Mouse (Mus musculus) kidney, embryonic 14.5 days (tissue): ENCODE results near the gene Fdx1. TPM values are rescaled to one million over a fixed set of nuclear protein-coding genes. Genes with fewer than 3 reads are reported as not detected.

Experiments used
- ATAC-seq: fragments of 200-750 bp; cut with Nextera tagmentation; 2 replicates; pipeline ENCODE4 v1.8.0; 2017; ENCODE audit warnings: moderate number of reproducible peaks, mild to moderate bottlenecking, moderate TSS enrichment, moderate library complexity; ENCODE audit not compliant: low FRiP score, low TSS enrichment
- H3K27ac ChIP-seq: fragments of 300-500 bp; sonication (generic); 2 replicates; pipeline ENCODE4 v1.5.1; 2014; ENCODE audit warnings: low read depth, mild to moderate bottlenecking, low read length, moderate library complexity, mixed read lengths
- H3K27me3 ChIP-seq: fragments of 300-500 bp; sonication (generic); 2 replicates; pipeline ENCODE4 v1.6.1; 2014; ENCODE audit warnings: mild to moderate bottlenecking, low read length; ENCODE audit not compliant: control insufficient read depth, insufficient read depth
- H3K36me3 ChIP-seq: fragments of 300-500 bp; sonication (generic); 2 replicates; pipeline ENCODE4 v1.6.1; 2014; ENCODE audit warnings: low read length, mixed read lengths; ENCODE audit not compliant: control insufficient read depth, insufficient read depth
- H3K4me1 ChIP-seq: fragments of 300-500 bp; sonication (generic); 2 replicates; pipeline ENCODE4 v1.6.1; 2014; ENCODE audit warnings: low read length, mixed read lengths; ENCODE audit not compliant: control insufficient read depth, insufficient read depth
- H3K4me2 ChIP-seq: fragments of 300-500 bp; sonication (generic); replicated peaks from 2 replicates; pipeline ENCODE4 v1.6.1; 2014; ENCODE audit warnings: low read depth, mild to moderate bottlenecking, low read length
- H3K4me3 ChIP-seq: fragments of 300-500 bp; sonication (generic); 2 replicates; pipeline ENCODE4 v1.5.1; 2014; ENCODE audit warnings: mild to moderate bottlenecking, low read length
- H3K9ac ChIP-seq: fragments of 300-500 bp; sonication (generic); 2 replicates; pipeline ENCODE4 v1.6.1; 2014; ENCODE audit warnings: low read depth, mild to moderate bottlenecking, low read length, moderate library complexity
- H3K9me3 ChIP-seq: fragments of 300-500 bp; sonication (generic); 2 replicates; pipeline ENCODE4 v1.6.1; 2016; ENCODE audit warnings: low read length; ENCODE audit not compliant: control insufficient read depth
- WGBS: fragments of 180-500 bp; shearing (Covaris S2); extraction: QIAGEN DNeasy Blood & Tissue Kit; methylation state at CpG from one replicate; pipeline ENCODE4 v1.1.7; 2014; 5-methylcytosine and 5-hydroxymethylcytosine counted together
- polyA plus RNA-seq: library from polyadenylated mRNA; unstranded; fragments of >200 nt; fragmentation: Nextera tagmentation; extraction: Ambion mirVana; gene quantifications from 2 replicates; pipeline ENCODE4 v1.2.1, GENCODE M21; 2014

Fdx1 gene
- polyA plus RNA-seq, 1 experiment from 2014 or later = 93.5 TPM

GRCm38 (mm10) chr9:51928116-51928515 lies 35.2 kb downstream of the Fdx1 start:
- no peak for ATAC-seq
- Histone ChIP-seq H3K9me3 (no peaks in the 10 kb centered on the region), H3K4me3 (no peak overlapping the region), H3K36me3 (no peaks in the 10 kb centered on the region), H3K27ac (no peak overlapping the region), H3K4me2 (no peak overlapping the region; the same call in 1 of the 2 replicates), H3K4me1 (no peaks in the 10 kb centered on the region), H3K9ac (no peak overlapping the region), H3K27me3 (no peaks in the 10 kb centered on the region)
- 19% methylated on average over 10 of the region's 10 CpGs for WGBS

- no peak overlapping the region for H3K27ac ChIP-seq
- 44% methylated on average over 3 of the region's 3 CpGs for WGBS
- no peak overlapping the region for H3K9ac ChIP-seq
- H3K9me3 ChIP-seq = no peaks in the 10 kb centered on the region
- no peaks in the 10 kb centered on the region for H3K36me3 ChIP-seq
- ATAC-seq = no peak
- no peaks in the 10 kb centered on the region for H3K4me1 ChIP-seq
- H3K27me3 ChIP-seq = no peaks in the 10 kb centered on the region
- no peak overlapping the region; the same call in 1 of the 2 replicates for H3K4me2 ChIP-seq
- H3K4me3 ChIP-seq = no peak overlapping the region
These were observed 35.7 kb downstream of the Fdx1 start for GRCm38 (mm10) chr9:51927680-51928079.

- Histone ChIP-seq H3K27me3 (no peaks in the 10 kb centered on the region), H3K4me1 (no peaks in the 10 kb centered on the region), H3K9ac (no peak overlapping the region), H3K27ac (no peak overlapping the region), H3K4me3 (no peak overlapping the region), H3K4me2 (no peak overlapping the region), H3K36me3 (no peaks in the 10 kb centered on the region), H3K9me3 (no peaks in the 10 kb centered on the region)
- WGBS = 92% methylated on average over 8 of the region's 8 CpGs
- ATAC-seq = no peak
These were observed 36.7 kb downstream of the Fdx1 start for GRCm38 (mm10) chr9:51926629-51927028.

- H3K9ac ChIP-seq = no peak overlapping the region
These were observed 38.7 kb downstream of the Fdx1 start for GRCm38 (mm10) chr9:51924551-51925081.

GRCm38 (mm10) chr9:51922756-51923155 lies 40.6 kb downstream of the Fdx1 start:
- Histone ChIP-seq H3K36me3 (no peaks in the 10 kb centered on the region), H3K9me3 (no peaks in the 10 kb centered on the region), H3K9ac (no peak overlapping the region), H3K4me3 (no peak overlapping the region), H3K4me2 (no peak overlapping the region), H3K27me3 (no peaks in the 10 kb centered on the region), H3K4me1 (no peaks in the 10 kb centered on the region), H3K27ac (no peak overlapping the region)
- ATAC-seq = no peak
- WGBS = 78% methylated on average over 2 of the region's 2 CpGs

More at GRCm38 (mm10) chr9:51924551-51925081, 38.7 kb downstream of the Fdx1 start:
- H3K9me3 ChIP-seq = no peaks in the 10 kb centered on the region
- H3K27ac ChIP-seq = no peak overlapping the region
- no peak overlapping the region for H3K4me2 ChIP-seq
- ATAC-seq = no peak
- no peaks in the 10 kb centered on the region for H3K4me1 ChIP-seq
- WGBS = 76% methylated on average over 8 of the region's 8 CpGs
- no peaks in the 10 kb centered on the region for H3K36me3 ChIP-seq
- H3K4me3 ChIP-seq = no peak overlapping the region
- no peaks in the 10 kb centered on the region for H3K27me3 ChIP-seq

- Histone ChIP-seq H3K4me2 (no peak overlapping the region), H3K9ac (no peak overlapping the region), H3K36me3 (no peaks in the 10 kb centered on the region), H3K27ac (no peak overlapping the region), H3K27me3 (no peaks in the 10 kb centered on the region), H3K4me3 (no peak overlapping the region), H3K4me1 (no peaks in the 10 kb centered on the region), H3K9me3 (no peaks in the 10 kb centered on the region)
- WGBS = 92% methylated on average over 1 of the region's 1 CpGs
- no peak for ATAC-seq
These were observed 47.8 kb downstream of the Fdx1 start for GRCm38 (mm10) chr9:51915580-51915979.

GRCm38 (mm10) chr9:51914481-51915120 lies 48.8 kb downstream of the Fdx1 start:
- WGBS = 74% methylated on average over 15 of the region's 15 CpGs
- H3K9ac ChIP-seq = no peak overlapping the region

GRCm38 (mm10) chr9:51908838-51909237 lies 54.5 kb downstream of the Fdx1 start:
- Histone ChIP-seq H3K27me3 (no peaks in the 10 kb centered on the region), H3K9ac (no peak overlapping the region), H3K36me3 (no peaks in the 10 kb centered on the region), H3K4me2 (no peak overlapping the region), H3K4me3 (no peak overlapping the region), H3K27ac (no peak overlapping the region), H3K9me3 (no peaks in the 10 kb centered on the region), H3K4me1 (no peaks in the 10 kb centered on the region)
- peak; percentile 81 for ATAC-seq
- WGBS = 5% methylated on average over 2 of the region's 2 CpGs

More at GRCm38 (mm10) chr9:51914481-51915120, 48.8 kb downstream of the Fdx1 start:
- Histone ChIP-seq H3K27ac (no peak overlapping the region), H3K4me2 (no peak overlapping the region), H3K4me1 (no peaks in the 10 kb centered on the region), H3K4me3 (no peak overlapping the region), H3K9me3 (no peaks in the 10 kb centered on the region), H3K27me3 (no peaks in the 10 kb centered on the region), H3K36me3 (no peaks in the 10 kb centered on the region)
- ATAC-seq = no peak

- Histone ChIP-seq H3K9me3 (no peaks in the 10 kb centered on the region), H3K4me3 (no peak overlapping the region), H3K36me3 (no peaks in the 10 kb centered on the region), H3K9ac (no peak overlapping the region), H3K4me2 (no peak overlapping the region), H3K4me1 (no peaks in the 10 kb centered on the region), H3K27ac (no peak overlapping the region), H3K27me3 (no peaks in the 10 kb centered on the region)
- no peak for ATAC-seq
- WGBS = 71% methylated on average over 3 of the region's 3 CpGs
These were observed 55.1 kb downstream of the Fdx1 start for GRCm38 (mm10) chr9:51908255-51908654.
